Mouse (Mus musculus) cerebellum, postnatal 36 days (tissue): Measurements from ENCODE around the gene Tec.

Source experiments
- DNase-seq, 2 experiments: peaks; one replicate each; pipeline ENCODE4 v3.0.0; 2021 to 2022; ENCODE audit warnings: mixed read lengths in 2 of 2

Tec gene

GRCm38 (mm10) chr5:72776595-72776994 is 91.7 kb downstream of the Tec start:
- DNase-seq, result no peak

DNA sequence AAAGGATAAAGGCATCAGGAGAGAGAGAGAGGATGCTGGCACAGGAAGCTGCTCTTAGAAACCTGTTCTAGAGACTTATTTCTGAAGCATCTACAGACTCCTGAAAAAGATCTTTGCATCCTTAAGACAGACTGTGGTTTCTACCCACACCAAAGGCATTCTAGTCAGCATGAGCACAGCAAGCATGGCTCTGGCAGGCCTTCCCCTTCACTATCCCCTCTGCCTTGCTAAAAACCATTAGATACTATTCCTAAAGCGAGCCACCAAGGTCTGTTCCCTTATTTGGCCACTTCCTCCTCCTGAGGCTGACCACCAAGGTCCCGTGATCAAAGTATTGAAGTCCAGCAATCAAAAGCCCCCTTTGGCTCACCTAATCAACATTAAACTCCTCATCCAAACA is 92.2 kb downstream of the Tec start:
- DNase-seq, result no peak

DNA sequence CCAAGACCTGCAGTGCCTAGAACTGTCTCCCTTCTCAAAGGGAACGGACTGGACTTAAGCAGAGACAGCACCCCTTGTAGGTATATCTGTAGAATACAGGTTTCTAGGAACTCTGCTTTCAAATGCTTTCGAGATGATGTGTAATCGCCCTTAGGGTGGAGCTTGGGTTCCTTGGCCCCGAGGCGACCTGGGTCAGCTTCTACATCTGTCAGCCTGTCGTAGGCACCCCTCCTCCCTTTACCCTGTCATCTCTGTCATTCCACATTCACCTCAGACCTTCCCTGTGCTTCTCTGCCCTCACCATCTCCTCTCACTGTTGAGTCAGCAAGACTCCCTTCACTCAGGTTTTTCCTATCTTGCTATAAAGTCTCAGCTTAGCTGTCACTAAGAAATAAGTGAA is 98.4 kb downstream of the Tec start:
- DNase-seq, result no peak

DNA sequence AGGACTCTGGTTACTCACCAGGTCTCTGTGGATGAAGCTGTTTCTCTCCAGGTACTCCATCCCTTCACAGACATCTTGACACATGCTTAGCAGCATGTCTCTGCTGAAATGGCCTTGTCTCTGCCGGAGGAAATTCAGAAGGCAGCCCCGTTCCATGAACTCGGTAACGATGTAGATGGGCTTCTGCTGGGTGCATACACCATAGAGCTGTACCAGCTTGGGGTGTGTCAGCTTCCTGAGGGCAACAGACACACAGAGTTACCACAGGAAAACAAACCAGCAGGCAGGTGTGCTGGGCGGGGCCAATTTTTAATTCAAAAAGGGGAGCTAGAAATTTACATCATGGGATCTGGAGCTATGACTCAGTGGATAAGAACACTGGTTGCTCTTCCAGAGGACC is 104.7 kb downstream of the Tec start:
- no peak for DNase-seq

DNA sequence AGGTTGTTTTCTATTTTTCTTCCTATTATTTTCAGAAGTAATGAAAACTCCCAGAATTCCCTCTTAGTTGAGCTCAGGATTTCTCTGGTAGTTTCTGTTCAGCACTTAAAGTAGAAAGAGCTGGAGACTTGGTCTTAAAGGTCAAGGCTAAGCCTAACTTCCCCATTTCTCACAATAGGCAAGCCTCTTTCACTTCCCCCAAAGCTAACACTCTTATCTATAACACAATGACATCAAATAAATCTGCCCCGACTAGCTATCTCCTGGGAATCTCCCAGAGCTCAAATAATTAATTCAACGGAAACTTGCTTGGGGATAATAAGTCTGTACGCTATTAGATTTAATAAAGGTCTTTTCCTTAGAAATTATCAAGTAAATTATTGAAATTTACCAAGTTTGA is 105.3 kb downstream of the Tec start:
- DNase-seq, result no peak

DNA sequence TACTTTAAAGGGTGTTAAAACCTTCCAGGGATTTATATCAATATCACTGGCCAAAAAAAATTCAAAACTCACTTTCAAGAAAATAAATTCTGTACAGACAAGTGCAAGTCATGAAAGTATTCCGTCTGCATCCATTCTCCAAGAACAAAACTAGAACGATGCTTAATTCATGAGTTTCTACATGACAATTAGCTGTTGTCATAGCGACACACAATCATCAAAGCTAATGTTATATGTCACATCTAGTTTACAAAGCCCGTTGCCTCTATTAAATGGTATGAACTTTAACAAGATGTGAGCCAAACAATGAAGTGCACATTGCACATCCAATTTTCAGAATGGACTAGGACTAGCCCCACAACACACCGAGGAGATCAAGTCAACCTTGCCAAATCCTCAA is 106.5 kb downstream of the Tec start:
- no peak for DNase-seq

DNA sequence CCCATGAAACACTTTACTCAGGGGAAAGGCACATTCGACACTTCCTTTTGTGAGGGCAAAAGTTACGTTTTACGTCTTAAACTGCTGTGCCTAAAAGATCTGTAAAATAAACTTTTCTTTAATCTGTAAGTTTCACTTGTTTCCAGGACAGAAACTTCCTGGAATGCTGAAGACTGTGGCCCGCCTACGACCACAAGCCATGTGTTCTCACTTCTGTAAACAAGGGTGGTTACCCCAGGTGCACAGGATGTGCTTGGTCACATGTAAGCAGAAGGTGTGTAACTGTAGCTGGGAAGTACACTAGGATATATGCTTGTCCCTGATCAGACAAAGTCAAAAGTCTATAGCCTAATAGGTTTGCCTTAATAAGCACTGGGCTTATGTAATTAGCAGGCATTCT is 107.0 kb downstream of the Tec start:
- DNase-seq, result no peak

- no peak for DNase-seq
These were observed 109.1 kb downstream of the Tec start for GRCm38 (mm10) chr5:72758925-72759924.

- DNase-seq, result no peak
These were observed 111.0 kb downstream of the Tec start for GRCm38 (mm10) chr5:72757155-72757773.

- DNase-seq, result peak; percentile 17 to 18
These were observed 112.3 kb downstream of the Tec start for GRCm38 (mm10) chr5:72755941-72756340.

GRCm38 (mm10) chr5:72755035-72755434 is 113.2 kb downstream of the Tec start:
- DNase-seq, result no peak

DNA sequence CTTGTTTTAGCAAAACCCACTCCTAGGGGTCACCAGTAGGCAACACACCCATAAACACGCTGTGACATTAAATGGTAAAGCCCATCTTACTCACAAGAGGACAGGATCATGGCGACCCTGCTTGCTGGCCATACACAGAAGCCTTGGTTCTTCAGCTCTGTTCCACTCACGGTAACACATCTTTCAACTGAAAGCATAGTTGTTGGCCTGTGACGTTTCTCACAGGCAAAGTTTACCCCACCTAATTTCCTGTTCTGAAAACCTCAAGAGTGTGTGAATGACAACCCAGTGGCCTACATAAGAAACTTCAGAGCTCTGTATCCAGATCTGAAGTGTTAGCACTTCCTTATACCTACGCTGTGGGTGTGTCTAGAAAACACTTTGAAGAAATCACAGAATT is 115.7 kb downstream of the Tec start, which contains the start of gene Txk:
Txk (minus strand) TSS at position 193 of the 400 bp plus-strand sequence.
- no peak for DNase-seq

- no peak for DNase-seq
These were observed 117.1 kb downstream of the Tec start for GRCm38 (mm10) chr5:72751056-72751758.

GRCm38 (mm10) chr5:72750226-72750625 is 118.1 kb downstream of the Tec start:
- DNase-seq, result no peak

GRCm38 (mm10) chr5:72748659-72749265 is 119.5 kb downstream of the Tec start:
- no peak for DNase-seq

DNA sequence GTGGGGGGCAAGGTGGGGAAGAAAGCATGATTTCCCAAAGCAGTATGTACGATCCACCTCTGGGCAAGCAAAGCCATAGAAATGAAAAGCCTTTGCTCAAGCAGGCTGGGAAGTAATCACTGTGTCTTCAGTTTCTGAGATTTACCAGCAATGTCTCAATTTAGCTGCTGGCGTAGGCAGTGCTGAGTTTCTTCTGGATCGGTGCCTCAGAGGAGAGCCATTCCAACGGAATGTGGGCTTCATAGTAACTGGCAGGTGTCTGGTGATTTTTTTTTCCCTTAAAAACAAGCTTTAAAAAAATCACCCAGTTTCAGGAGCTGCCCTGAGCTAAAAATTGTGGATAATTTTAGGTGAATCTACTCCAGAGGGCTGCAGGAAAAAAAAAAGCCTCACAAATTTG is 120.9 kb downstream of the Tec start:
- DNase-seq, result no peak

- DNase-seq, result no peak
These were observed 121.8 kb downstream of the Tec start for GRCm38 (mm10) chr5:72746461-72746860.

- no peak for DNase-seq
These were observed 125.2 kb downstream of the Tec start for GRCm38 (mm10) chr5:72743103-72743502.

- DNase-seq, result no peak
These were observed 131.4 kb downstream of the Tec start for GRCm38 (mm10) chr5:72736868-72737267.

- DNase-seq, result no peak
These were observed 131.8 kb downstream of the Tec start for GRCm38 (mm10) chr5:72736437-72736836.

DNA sequence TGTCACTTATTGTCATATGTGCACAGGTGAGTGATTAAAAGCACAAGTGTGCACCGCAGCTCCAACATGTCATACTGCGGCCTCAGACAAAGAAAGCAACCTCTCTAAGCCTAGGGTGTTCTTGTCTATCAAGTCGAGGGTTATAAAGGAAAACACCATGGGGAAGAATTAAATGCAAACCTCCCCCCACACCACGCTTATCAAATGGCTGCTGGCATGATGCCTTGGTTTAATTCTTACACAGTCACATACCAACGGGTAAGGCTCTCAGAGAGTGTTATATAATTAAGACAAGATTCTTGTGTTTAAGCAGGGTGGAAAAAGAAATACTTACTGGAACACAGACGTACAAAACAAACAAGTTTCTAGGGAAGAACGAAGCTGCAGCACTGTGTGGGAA is 132.5 kb downstream of the Tec start:
- DNase-seq, result no peak

DNA sequence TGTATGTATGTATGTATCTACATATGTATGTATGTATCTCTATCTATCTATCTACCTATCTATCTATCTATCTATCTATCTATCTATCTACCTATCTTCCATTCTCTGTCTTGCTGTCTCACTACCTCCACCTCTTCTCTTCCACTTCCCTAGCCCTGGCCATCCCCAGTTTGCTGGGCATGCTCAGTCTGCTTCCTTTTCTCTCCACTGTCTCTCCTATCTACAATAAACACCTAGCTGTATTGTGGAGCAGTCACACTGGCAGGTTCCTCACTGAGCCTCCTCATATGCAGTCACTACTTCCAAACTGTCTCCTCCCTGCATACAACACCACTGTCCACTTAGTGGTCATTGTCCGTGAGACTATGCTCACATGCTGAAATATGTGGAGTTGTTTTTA is 135.4 kb downstream of the Tec start:
- no peak for DNase-seq

DNA sequence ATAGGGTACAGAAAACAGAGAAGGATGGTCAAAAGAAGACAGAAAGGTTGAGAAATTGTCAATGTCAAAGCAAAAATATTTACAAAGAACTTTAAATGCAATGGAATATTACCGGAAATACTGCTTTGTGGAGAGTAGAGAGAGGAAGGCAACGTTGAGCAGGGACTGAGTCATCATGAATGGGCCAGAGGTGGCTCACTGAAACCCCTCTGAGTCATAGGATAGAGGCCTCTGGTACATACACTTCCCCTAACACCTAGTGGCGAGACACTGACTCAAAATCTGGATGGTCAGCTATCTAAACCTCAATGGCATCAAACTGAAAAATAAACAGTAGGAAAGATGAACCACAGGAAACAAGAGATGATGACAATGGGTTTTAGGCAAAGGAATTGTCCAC is 142.9 kb downstream of the Tec start:
- no peak for DNase-seq
